Mouse (Mus musculus) MEL-GATA-1-ER (cell line): ENCODE measurements around the gene Nufip1.
"Not testable (repeated sequence)": the region's sequence is repeated elsewhere in the genome, so short reads cannot be mapped to it uniquely, and the experiment has no call there.

ENCODE experiments used
- DNase-seq: peaks from one replicate; pipeline ENCODE4 v3.0.0-alpha.2; 2012; ENCODE audit warnings: low read depth; ENCODE audit errors: extremely low read depth

Nufip1 gene

GRCm38 (mm10) chr14:76134975-76135374, 24.3 kb downstream of the Nufip1 start:
- no peak for DNase-seq

- peak; percentile 76 for DNase-seq
Measured at GRCm38 (mm10) chr14:76145248-76145647, 34.6 kb downstream of the Nufip1 start.

DNA sequence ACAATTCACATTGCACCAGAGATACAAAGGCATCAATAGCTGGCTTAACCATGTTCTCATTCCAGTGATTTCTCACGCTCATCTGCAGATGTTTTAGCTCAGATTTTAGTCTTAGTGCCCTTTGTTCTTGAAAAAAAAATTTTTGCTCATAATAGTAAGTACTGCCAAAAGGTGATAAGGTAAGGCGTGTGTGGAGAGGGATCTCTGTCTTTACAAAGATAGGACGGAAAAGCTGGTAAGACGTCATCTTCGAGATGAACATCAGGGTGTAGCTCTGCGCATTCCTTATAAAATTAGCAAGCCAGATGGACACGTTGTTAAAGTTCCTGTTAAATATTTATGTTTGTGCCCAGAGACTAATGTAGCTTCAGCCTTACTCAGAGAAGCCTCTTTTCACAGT, 35.2 kb downstream of the Nufip1 start:
- peak; percentile 66 for DNase-seq

- no peak for DNase-seq
Measured at GRCm38 (mm10) chr14:76147061-76147460, 36.4 kb downstream of the Nufip1 start.

DNA sequence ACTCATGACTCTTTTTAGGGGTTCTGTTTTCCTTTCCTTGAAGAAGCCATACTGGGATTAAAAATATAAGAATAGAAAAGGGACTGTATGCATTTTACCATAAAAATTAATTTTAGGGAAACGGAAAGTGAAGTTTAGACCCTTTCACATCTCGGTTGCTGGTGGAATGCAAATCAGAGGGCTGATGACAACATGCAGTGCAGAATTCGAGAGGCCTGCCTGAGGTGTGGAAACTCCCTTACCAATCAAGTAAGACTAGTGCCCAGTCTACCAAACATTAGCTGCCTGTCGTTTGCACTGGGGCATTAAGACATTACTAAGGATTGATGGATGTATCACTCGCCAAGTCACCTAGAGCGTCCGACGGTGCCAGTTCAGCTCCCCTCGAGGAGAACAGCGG, 37.6 kb downstream of the Nufip1 start:
- no peak for DNase-seq

GRCm38 (mm10) chr14:76149531-76150179, 39.0 kb downstream of the Nufip1 start:
- DNase-seq: peak; percentile 60

GRCm38 (mm10) chr14:76150499-76150898, 39.8 kb downstream of the Nufip1 start:
- DNase-seq: peak; percentile 32

- DNase-seq: peak; percentile 17
Measured at GRCm38 (mm10) chr14:76151011-76151410, 40.3 kb downstream of the Nufip1 start.

DNA sequence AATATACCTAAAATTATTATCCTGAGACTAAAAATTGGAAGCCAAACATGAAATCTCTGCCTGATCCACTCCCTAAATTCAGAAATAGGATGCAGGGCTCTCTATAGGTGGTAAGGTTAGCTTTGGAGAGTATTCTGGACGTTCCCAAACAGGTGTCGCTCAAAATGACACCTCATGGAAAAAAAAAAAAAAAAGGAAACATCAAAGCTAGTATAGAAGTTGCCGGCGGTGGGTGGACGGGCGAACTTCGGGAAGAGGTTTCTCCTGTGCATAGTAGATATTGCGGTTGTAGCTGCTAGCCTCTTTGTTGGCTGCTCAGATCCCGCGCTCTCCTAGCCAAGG, 41.1 kb downstream of the Nufip1 start:
- no peak for DNase-seq

GRCm38 (mm10) chr14:76152162-76153002, 41.7 kb downstream of the Nufip1 start:
- peak; percentile 92 for DNase-seq

DNA sequence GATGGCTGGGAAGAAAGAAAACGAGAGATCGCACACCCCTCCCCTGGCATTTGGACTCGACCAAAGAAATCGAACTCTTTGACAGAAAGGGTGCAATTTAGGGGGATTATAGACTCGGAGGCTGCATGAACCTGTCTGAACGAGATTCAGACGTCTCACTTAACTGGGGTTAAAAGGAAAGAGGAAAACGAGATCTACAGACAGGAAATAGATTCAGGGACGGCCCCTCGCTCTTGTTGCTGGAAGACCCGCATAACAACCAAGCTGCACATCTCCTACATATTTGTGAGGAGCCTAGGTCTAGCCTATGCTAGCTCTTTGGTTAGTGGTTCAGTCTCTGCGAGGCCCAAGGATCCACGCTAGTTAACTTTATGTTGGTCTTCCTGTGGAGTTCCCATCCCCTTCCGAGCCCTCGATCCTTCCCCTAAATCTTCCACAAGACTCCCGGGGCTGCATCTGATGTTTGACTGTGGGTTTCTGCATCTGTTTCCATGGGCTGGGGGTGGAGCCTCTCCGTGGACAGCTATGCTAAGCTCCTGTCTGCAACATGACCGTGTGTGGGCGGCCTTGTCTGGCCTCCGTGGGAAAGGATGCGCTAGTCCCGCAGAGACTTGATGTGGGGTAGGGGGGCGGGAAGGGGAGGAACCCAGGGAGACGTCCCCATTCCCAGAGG, 42.4 kb downstream of the Nufip1 start:
- DNase-seq: no peak

- DNase-seq: no peak
Measured at GRCm38 (mm10) chr14:76153828-76154227, 43.1 kb downstream of the Nufip1 start.

DNA sequence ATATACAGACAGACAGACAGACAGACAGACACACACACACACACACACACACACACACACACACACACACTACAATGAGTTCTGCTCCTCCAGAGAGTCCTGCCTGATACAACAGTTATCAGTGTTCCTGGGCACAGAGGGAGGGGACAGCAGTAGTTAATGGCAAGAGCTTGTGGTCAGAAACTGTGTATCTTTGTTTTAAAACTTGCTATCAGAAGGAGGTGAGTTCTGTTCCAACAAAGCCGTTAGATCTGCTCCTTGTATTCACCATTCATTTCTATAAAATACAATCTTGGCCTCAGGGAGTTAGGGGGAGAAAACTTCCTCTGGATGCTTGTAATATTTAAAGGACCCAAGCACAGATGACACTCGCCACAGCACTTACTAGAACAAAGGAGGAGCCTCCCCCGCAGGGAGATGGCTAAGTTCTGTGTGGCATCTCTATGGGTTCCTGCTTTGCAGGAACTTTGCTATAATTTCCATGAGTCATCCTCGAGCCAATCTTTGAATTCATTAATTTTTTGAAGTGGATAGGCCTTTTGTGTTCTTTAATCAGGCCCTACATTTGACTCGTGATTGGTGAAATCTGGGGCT, 47.6 kb downstream of the Nufip1 start:
- DNase-seq: no peak

GRCm38 (mm10) chr14:76160580-76160979, 49.9 kb downstream of the Nufip1 start:
- DNase-seq: not testable (repeated sequence)

DNA sequence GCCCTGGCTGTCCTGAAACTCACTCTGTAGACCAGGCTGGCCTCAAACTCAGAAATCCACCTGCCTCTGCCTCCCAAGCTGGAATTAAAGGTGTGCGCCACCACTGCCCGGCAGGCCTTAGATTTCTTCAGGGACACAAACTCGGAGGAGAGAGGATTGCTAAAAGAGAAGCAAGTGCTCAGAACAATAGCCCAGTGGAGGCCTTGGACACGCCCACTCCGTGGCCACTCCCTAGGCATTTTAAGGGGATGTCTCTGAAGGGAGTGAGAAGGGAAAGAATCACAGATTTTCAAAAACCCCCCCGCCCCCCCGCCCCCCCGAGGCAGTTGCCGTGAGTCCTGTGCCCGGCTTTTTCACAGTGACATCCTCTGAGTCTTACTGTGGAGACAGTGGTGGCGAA, 53.5 kb downstream of the Nufip1 start:
- no peak for DNase-seq

DNA sequence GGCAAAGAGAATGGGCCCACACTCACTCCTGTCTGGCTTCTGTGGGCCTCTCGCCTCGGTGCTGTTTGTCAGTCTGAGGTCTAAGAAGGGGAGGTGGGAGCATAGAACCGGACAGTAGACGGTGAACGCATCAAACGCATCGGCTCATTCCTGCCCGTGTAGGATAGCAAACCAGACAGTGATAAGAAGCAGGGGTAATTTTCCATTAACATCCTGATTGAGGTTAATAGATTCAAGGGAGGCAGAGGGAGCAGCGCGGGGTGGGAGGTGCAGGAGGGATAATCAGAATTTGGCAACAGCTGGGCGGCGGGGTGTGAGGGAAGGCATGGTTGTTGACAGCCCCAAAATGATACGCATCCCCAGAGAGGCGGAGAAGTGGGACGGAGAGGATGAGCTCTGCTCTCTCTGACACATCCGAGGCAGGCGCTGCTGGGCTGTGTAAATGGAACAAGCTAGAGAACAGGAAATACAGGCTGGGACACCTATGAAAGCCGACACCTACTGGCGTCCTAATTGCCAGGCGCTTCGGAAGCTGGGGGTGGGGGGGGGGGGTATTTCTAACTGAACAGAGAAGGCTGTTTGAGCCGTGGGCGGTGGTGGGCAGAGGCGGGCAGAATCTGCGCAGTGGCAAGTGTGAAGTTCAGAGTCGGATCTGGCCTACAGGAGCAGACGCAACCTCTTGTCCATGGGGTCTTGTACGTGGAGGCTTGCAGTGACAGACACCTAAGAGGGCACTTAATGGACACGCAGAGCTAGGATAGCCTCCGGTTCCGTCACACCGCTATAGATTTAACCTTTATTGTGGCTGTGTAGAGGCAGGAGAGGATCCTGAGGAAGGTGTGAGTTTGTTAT, 54.4 kb downstream of the Nufip1 start:
- no peak for DNase-seq

DNA sequence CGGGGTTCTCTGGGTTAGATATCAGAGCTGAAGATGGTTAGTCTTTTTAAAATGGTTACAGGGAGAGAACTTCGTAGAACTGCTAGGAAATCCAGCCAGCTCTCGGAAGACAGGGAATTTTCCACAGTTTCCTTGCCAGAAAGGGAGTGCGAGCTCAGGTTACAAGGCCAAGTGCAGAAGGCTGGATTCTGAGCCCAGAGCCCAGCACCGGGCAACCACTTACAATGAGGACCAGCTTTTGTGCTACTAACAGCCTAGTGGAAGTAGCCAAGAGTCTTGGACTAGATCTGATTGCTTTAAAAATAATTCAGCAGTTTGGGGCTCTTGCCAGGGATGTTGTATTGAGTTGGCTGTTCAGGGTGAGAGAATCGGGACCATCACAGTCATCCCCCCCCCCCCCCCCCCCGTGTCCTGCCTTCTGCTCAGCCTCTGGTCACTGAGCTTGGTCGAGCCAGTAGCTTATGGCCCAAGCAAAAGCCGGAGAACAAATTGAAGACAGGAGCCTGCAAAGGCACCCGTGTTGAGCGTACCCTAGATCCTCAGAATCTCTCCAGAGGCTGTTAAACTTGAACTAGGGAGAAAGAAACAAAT, 59.3 kb downstream of the Nufip1 start:
- DNase-seq: no peak

- no peak for DNase-seq
Measured at GRCm38 (mm10) chr14:76171285-76171684, 60.6 kb downstream of the Nufip1 start.

DNA sequence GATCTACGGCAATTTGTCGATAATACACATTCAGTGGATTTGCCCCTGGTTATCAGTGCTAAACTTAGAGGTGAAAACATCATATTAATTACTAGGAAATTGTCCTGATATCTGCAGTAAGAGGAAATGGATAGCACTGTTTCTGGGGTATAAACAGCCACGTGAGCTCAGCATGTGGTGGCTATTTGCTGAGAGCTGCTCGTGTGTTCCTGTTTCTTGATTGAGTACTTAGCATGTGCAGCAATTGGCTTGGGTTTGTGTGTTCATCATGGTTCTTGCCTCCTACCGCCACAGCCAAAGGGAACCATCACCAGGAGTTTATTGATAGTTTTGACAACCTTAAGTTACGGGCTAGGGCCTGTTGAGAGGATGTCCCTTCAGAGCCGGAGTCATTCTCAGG, 63.6 kb downstream of the Nufip1 start:
- DNase-seq: no peak

DNA sequence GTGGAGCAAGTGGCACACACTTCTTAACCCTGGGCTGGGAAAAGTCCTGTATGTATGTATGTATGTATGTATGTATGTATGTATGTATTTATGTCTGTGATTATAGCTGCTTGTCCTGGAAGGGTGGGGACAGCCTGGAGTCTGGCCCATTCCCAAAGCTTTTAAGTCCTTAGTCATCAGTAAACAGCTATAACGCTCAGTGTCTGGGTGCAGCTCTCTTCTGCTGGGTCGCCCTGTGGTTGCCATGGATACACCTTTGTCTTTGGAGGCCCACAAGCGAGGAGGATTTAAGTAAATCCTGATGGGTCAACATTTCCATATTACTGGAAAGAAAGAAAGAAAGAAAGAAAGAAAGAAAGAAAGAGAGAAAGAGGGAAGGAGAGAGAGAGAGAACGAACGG, 65.1 kb downstream of the Nufip1 start:
- no peak for DNase-seq

DNA sequence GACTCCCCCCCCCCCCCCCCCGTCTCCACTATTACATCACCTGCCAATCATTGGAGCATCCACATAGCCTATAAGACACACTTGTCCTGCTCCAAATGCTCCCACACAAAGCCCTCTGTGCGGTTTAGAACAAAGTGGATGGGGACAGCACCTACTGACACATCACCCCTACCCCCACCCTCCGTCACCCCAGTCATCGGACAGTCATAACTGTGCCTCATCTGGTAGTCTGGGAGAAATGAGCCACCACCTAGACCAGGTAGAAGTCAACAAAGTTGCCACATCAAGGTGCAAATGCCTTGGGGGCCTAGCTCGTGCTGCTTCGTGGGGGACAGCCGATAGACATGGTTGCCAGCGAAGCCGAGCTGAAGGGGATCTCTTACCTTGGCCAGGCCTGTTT, 66.5 kb downstream of the Nufip1 start:
- DNase-seq: no peak
